Mouse (Mus musculus): ENCODE results near the gene Hist1h2ag. TPM values are rescaled to one million over a fixed set of nuclear protein-coding genes. Genes with fewer than 3 reads are reported as not detected.
A peak's percentile ranks its signal among the peaks of the same experiment; 100 is the strongest.
"Not testable (repeated sequence)": the region's sequence is repeated elsewhere in the genome, so short reads cannot be mapped to it uniquely, and the experiment has no call there.

Hist1h2ag gene
- polyA plus RNA-seq, 1 experiment, result 21.8 TPM

GRCm38 (mm10) chr13:22039364-22039763 lies 3.4 kb downstream of the Hist1h2ag start:
- Histone ChIP-seq H3K27me3 (ENCODE audit: control insufficient read depth) (no peaks in the 10 kb centered on the region), H3K4me3 (replicated peaks) (peak overlapping the region; percentile 78), H3K4me1 (ENCODE audit: control insufficient read depth) (peaks cover 65% of the 10 kb centered on the region), H3K36me3 (ENCODE audit: control insufficient read depth) (no peaks in the 10 kb centered on the region), H3K9me3 (ENCODE audit: control insufficient read depth, low read length) (no peaks in the 10 kb centered on the region)
- TF ChIP-seq GATA1 (IDR thresholded peaks at IDR 0.05; ENCODE audit: low read length), result no peak
- no peak for TF ChIP-seq TAL1 (IDR thresholded peaks at IDR 0.05; ENCODE audit: low read length)

- peaks cover 8% of the 10 kb centered on the region for H3K36me3 ChIP-seq (ENCODE audit: control insufficient read depth)
- H3K9me3 ChIP-seq (ENCODE audit: control insufficient read depth, low read length), result no peaks in the 10 kb centered on the region
- no peaks in the 10 kb centered on the region for H3K27me3 ChIP-seq (ENCODE audit: control insufficient read depth)
- TF ChIP-seq GATA1 (IDR thresholded peaks at IDR 0.05; ENCODE audit: low read length), result no peak
- TF ChIP-seq TAL1 (IDR thresholded peaks at IDR 0.05; ENCODE audit: low read length), result no peak
- peak overlapping the region; percentile 78 for H3K4me3 ChIP-seq (replicated peaks)
- peaks cover 68% of the 10 kb centered on the region for H3K4me1 ChIP-seq (ENCODE audit: control insufficient read depth)
Measured at GRCm38 (mm10) chr13:22037415-22037814, 5.3 kb downstream of the Hist1h2ag start.

- no peak for TF ChIP-seq GATA1 (IDR thresholded peaks at IDR 0.05; ENCODE audit: low read length)
- TF ChIP-seq TAL1 (IDR thresholded peaks at IDR 0.05; ENCODE audit: low read length), result no peak
- Histone ChIP-seq H3K36me3 (ENCODE audit: control insufficient read depth) (peaks cover 8% of the 10 kb centered on the region), H3K4me1 (ENCODE audit: control insufficient read depth) (peaks cover 65% of the 10 kb centered on the region), H3K27me3 (ENCODE audit: control insufficient read depth) (no peaks in the 10 kb centered on the region), H3K4me3 (replicated peaks) (peak overlapping the region; percentile 78), H3K9me3 (ENCODE audit: control insufficient read depth, low read length) (no peaks in the 10 kb centered on the region)
Measured at GRCm38 (mm10) chr13:22036986-22037385, 5.8 kb downstream of the Hist1h2ag start.

GRCm38 (mm10) chr13:22036149-22036956 lies 6.4 kb downstream of the Hist1h2ag start:
- H3K4me3 ChIP-seq (replicated peaks), result peak overlapping the region; percentile 78

GRCm38 (mm10) chr13:22035267-22036148 lies 7.2 kb downstream of the Hist1h2ag start, which contains the start of the genes Hist1h2ah and Hist1h2bk:
Gene Hist1h2ah, minus strand, starts transcription at chr13:22035568.
Gene Hist1h2bk, plus strand, starts transcription at chr13:22035870.
- H3K36me3 ChIP-seq (ENCODE audit: control insufficient read depth), result peaks cover 14% of the 10 kb centered on the region
- H3K4me1 ChIP-seq (ENCODE audit: control insufficient read depth), result peaks cover 65% of the 10 kb centered on the region
- not testable (repeated sequence) for H3K9me3 ChIP-seq (ENCODE audit: control insufficient read depth, low read length)

More at GRCm38 (mm10) chr13:22036149-22036956, 6.4 kb downstream of the Hist1h2ag start:
- Histone ChIP-seq H3K9me3 (ENCODE audit: control insufficient read depth, low read length) (no peaks in the 10 kb centered on the region), H3K36me3 (ENCODE audit: control insufficient read depth) (peaks cover 12% of the 10 kb centered on the region), H3K4me1 (ENCODE audit: control insufficient read depth) (peaks cover 63% of the 10 kb centered on the region), H3K27me3 (ENCODE audit: control insufficient read depth) (no peaks in the 10 kb centered on the region)
- TF ChIP-seq TAL1 (IDR thresholded peaks at IDR 0.05; ENCODE audit: low read length) (no peak), GATA1 (IDR thresholded peaks at IDR 0.05; ENCODE audit: low read length) (no peak)

GRCm38 (mm10) chr13:22034443-22035266 lies 8.1 kb downstream of the Hist1h2ag start:
- Histone ChIP-seq H3K36me3 (ENCODE audit: control insufficient read depth) (peaks cover 14% of the 10 kb centered on the region), H3K4me1 (ENCODE audit: control insufficient read depth) (peaks cover 63% of the 10 kb centered on the region), H3K4me3 (replicated peaks) (peak overlapping the region; percentile 74), H3K9me3 (ENCODE audit: control insufficient read depth, low read length) (no peaks in the 10 kb centered on the region), H3K27me3 (ENCODE audit: control insufficient read depth) (no peaks in the 10 kb centered on the region)
- TF ChIP-seq TAL1 (IDR thresholded peaks at IDR 0.05; ENCODE audit: low read length), result no peak
- TF ChIP-seq GATA1 (IDR thresholded peaks at IDR 0.05; ENCODE audit: low read length), result no peak

More at GRCm38 (mm10) chr13:22035267-22036148, 7.2 kb downstream of the Hist1h2ag start, which contains the start of the genes Hist1h2ah and Hist1h2bk:
- H3K27me3 ChIP-seq (ENCODE audit: control insufficient read depth), result not testable (repeated sequence)
- H3K4me3 ChIP-seq (replicated peaks), result peak within 1 kb of the TSS; percentile 78

- TF ChIP-seq GATA1 (IDR thresholded peaks at IDR 0.05; ENCODE audit: low read length) (no peak), TAL1 (IDR thresholded peaks at IDR 0.05; ENCODE audit: low read length) (no peak)
- peak overlapping the region; percentile 74 for H3K4me3 ChIP-seq (replicated peaks)
- H3K4me1 ChIP-seq (ENCODE audit: control insufficient read depth), result peaks cover 63% of the 10 kb centered on the region
- no peaks in the 10 kb centered on the region for H3K9me3 ChIP-seq (ENCODE audit: control insufficient read depth, low read length)
- H3K36me3 ChIP-seq (ENCODE audit: control insufficient read depth), result peaks cover 14% of the 10 kb centered on the region
- H3K27me3 ChIP-seq (ENCODE audit: control insufficient read depth), result no peaks in the 10 kb centered on the region
Measured at GRCm38 (mm10) chr13:22033741-22034442, 8.9 kb downstream of the Hist1h2ag start.

GRCm38 (mm10) chr13:22030493-22030892 lies 12.3 kb downstream of the Hist1h2ag start:
- Histone ChIP-seq H3K4me3 (replicated peaks) (no peak overlapping the region), H3K9me3 (ENCODE audit: control insufficient read depth, low read length) (no peaks in the 10 kb centered on the region), H3K27me3 (ENCODE audit: control insufficient read depth) (no peaks in the 10 kb centered on the region), H3K36me3 (ENCODE audit: control insufficient read depth) (peaks cover 14% of the 10 kb centered on the region), H3K4me1 (ENCODE audit: control insufficient read depth) (peaks cover 54% of the 10 kb centered on the region)
- no peak for TF ChIP-seq TAL1 (IDR thresholded peaks at IDR 0.05; ENCODE audit: low read length)
- no peak for TF ChIP-seq GATA1 (IDR thresholded peaks at IDR 0.05; ENCODE audit: low read length)
